Mouse (Mus musculus) testis, adult 2 months (tissue): ENCODE measurements around the gene Tnk2. TPM values are rescaled to one million over a fixed set of nuclear protein-coding genes. Genes with fewer than 3 reads are reported as not detected.

Experiments used
- H3K27ac ChIP-seq: fragments of 200-500 bp; 2 replicates; pipeline ENCODE4 v1.5.1; 2012; ENCODE audit warnings: low read depth, low read length; ENCODE audit not compliant: control insufficient read depth, insufficient read depth
- H3K27me3 ChIP-seq: fragments of 200-500 bp; 2 replicates; pipeline ENCODE4 v1.6.1; 2012; ENCODE audit warnings: mild to moderate bottlenecking, low read length, moderate library complexity; ENCODE audit not compliant: control insufficient read depth, insufficient read depth
- H3K36me3 ChIP-seq: fragments of 200-500 bp; 2 replicates; pipeline ENCODE4 v1.6.1; 2012; ENCODE audit warnings: mild to moderate bottlenecking, low read length; ENCODE audit not compliant: control insufficient read depth, insufficient read depth
- H3K4me1 ChIP-seq: fragments of 200-500 bp; 2 replicates; pipeline ENCODE4 v1.6.1; 2012; ENCODE audit warnings: low read length; ENCODE audit not compliant: control insufficient read depth, insufficient read depth
- H3K4me3 ChIP-seq: fragments of 200-500 bp; 2 replicates; pipeline ENCODE4 v1.5.1; 2012; ENCODE audit warnings: low read depth, mild to moderate bottlenecking, low read length, moderate library complexity, mixed read lengths; ENCODE audit not compliant: control insufficient read depth
- CTCF ChIP-seq: fragments of 200-500 bp; IDR thresholded peaks from 2 replicates; pipeline ENCODE4 v1.5.1; 2012; ENCODE audit warnings: low read depth, mild to moderate bottlenecking, inconsistent platforms, low read length, moderate library complexity; ENCODE audit not compliant: control insufficient read depth, insufficient read depth, insufficient replicate concordance
- POLR2A ChIP-seq: fragments of 200-500 bp; IDR thresholded peaks from 2 replicates; pipeline ENCODE4 v1.6.1; 2012; ENCODE audit warnings: low read depth, mild to moderate bottlenecking, inconsistent platforms, low read length, moderate library complexity; ENCODE audit not compliant: control insufficient read depth
- polyA plus RNA-seq: library from polyadenylated mRNA; depleted of rRNA; stranded (reverse); fragments of >200 nt; gene quantifications from 2 replicates; pipeline ENCODE4 v1.2.3, GENCODE M21; 2012

The Tnk2 gene
- polyA plus RNA-seq, 1 experiment = 21.4 TPM

DNA sequence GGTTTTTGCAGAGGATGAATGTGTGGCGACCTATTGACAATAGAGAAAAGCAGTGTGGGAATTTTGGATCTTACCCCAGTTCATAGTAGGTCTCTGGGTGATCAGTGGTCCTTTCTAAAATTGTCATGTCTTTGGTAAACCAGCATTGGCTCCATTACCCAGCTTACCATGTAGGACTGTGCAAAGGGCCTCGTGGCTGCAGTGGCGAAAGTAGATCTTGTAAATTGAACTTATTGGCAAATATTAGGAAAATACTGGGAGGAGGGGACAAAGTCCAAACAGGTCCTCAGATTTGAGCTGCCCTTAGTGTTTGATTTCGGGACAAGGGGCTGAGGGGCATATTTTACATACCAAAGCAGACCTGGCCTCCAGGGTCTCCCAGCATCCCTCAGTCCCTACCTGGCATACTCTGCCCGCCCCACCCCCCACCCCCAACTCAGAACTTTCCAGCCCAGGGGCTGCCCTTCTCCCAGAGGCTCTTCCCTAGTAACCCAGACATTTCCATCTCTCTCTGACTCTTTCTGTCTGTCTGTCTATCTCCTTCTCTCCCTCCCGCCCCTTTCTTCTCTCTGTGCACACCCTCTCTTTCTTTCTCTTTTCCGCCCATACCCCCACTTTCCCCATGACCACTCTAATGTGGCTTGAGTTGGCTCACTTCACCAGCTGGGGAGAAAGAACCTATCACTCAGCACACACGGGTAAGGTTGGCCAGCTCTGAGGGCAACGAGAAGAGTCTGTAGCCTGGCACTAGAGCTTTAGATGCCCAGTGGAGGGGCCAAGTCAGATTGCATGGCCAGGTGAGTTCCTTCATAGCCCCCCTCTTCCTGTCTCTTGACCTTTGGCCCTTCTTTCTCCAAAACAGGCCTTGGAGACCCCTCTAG lies 23.2 kb downstream of the Tnk2 start:
- no peaks in the 10 kb centered on the region for H3K27me3 ChIP-seq
- H3K4me3 ChIP-seq = no peak overlapping the region
- H3K4me1 ChIP-seq = peaks cover 2% of the 10 kb centered on the region
- H3K27ac ChIP-seq = no peak overlapping the region
- TF ChIP-seq POLR2A (no peak), CTCF (no peak)
- H3K36me3 ChIP-seq = no peaks in the 10 kb centered on the region

DNA sequence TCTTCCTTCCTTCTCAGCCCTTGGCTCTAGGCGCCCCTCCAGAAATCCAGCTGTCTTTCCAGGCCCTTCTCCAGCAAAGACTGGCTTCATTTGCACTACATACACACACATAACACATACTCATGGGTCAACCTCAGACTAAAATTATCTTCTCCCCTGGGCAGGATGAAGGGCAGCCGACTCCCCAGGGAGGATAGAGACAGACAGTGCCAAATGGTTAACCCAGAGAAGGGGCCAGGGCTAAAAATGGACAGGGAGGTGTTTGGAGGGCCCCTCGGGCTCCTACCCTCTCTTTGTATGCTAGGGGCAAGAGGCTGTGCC lies 23.8 kb downstream of the Tnk2 start:
- Histone ChIP-seq H3K27ac (no peak overlapping the region), H3K4me1 (peaks cover 2% of the 10 kb centered on the region), H3K36me3 (no peaks in the 10 kb centered on the region), H3K27me3 (no peaks in the 10 kb centered on the region), H3K4me3 (no peak overlapping the region)
- TF ChIP-seq POLR2A = no peak
- no peak for TF ChIP-seq CTCF

DNA sequence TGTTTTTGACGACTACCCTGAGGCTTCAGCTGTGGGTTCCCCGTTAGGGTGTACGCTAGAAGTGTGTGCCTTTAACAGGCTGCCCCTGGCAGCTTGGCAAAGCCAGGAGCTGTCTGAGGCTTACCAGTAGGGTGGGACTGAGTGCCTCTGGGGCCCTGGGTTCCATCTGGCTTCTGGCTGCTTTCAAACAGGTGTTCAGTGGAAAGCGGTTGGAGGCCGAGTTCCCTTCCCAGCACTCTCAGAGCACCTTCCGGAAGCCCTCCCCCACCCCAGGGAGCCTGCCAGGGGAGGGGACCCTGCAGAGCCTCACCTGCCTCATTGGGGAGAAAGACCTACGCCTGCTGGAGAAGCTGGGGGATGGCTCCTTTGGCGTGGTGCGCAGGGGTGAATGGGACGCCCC lies 24.4 kb downstream of the Tnk2 start:
- Histone ChIP-seq H3K36me3 (no peaks in the 10 kb centered on the region), H3K4me3 (no peak overlapping the region), H3K27me3 (no peaks in the 10 kb centered on the region), H3K27ac (no peak overlapping the region), H3K4me1 (peaks cover 2% of the 10 kb centered on the region)
- TF ChIP-seq POLR2A = no peak
- TF ChIP-seq CTCF = no peak

DNA sequence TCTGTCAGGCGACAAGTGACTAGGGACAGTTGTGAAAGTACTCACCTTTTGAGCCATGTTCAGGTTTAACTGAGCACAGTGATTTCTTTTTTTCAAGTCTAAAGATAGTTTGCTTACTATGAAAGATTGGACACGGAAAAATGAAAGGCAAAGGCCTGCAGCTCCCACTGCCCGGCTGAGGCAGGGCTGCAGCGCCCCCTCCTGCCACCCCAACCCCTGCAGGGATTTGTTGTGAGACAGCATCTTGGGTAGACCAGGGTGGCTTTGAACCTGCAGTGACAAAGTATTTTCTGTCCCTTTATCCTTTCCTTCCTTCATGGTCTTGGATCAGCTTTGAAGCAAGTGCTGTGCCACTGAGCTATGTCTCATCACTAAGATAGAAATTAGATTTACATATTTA lies 24.8 kb downstream of the Tnk2 start:
- Histone ChIP-seq H3K4me1 (peaks cover 2% of the 10 kb centered on the region), H3K36me3 (no peaks in the 10 kb centered on the region), H3K4me3 (no peak overlapping the region), H3K27ac (no peak overlapping the region), H3K27me3 (no peaks in the 10 kb centered on the region)
- TF ChIP-seq POLR2A (no peak), CTCF (no peak)

DNA sequence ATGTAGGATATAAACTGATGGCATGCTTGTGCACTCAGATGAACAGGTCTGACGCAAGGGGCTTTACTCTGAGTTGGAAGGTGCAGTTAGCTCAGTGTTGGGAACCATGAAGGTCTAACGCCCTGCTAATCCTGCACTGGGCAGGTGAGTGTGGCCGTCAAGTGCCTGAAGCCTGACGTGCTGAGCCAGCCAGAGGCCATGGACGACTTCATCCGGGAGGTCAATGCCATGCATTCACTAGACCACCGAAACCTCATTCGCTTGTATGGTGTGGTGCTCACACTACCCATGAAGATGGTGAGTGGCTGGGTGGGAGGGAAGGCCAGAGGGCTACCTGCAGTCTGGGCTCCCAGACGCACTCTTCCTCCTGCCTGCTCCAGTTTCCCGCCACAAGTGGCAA lies 25.6 kb downstream of the Tnk2 start:
- Histone ChIP-seq H3K36me3 (no peaks in the 10 kb centered on the region), H3K27ac (no peak overlapping the region), H3K4me1 (peaks cover 2% of the 10 kb centered on the region), H3K4me3 (no peak overlapping the region), H3K27me3 (no peaks in the 10 kb centered on the region)
- TF ChIP-seq CTCF (no peak), POLR2A (no peak)

DNA sequence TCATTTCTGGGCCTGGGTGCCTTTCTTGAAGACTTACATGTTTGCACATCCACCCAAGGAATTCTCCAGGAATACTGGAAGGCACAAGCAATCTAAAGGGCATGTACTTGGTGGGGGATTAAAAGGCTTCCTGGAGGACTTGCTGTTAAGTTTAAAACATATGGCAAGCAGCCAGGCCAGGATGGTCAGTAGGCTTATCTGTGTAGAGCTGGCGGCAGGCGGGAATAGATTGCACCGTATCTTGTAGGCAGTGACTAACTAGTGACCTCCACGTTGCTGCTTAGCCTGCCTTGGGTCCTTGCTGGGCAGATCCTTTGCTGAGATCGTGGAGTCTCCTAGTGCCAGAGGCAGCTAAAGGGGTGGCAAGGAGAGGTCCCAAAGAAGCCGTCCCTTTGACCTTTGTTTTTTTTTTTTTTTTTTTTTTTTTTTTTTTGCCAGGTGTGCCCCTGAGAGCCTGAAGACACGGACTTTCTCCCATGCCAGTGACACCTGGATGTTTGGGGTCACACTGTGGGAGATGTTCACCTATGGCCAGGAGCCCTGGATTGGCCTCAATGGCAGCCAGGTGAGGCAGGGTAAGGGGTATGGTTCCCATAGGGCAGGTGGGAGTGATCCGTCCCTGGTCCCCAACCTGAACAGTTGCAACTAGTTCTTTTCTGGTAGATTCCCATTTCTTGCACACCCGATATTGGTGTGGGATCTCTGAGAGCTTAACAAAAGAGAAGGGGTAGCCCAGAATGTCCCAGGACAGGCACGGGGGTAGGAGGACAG lies 26.9 kb downstream of the Tnk2 start:
- Histone ChIP-seq H3K36me3 (no peaks in the 10 kb centered on the region), H3K27ac (no peak overlapping the region)
- TF ChIP-seq POLR2A = no peak
- TF ChIP-seq CTCF = no peak

DNA sequence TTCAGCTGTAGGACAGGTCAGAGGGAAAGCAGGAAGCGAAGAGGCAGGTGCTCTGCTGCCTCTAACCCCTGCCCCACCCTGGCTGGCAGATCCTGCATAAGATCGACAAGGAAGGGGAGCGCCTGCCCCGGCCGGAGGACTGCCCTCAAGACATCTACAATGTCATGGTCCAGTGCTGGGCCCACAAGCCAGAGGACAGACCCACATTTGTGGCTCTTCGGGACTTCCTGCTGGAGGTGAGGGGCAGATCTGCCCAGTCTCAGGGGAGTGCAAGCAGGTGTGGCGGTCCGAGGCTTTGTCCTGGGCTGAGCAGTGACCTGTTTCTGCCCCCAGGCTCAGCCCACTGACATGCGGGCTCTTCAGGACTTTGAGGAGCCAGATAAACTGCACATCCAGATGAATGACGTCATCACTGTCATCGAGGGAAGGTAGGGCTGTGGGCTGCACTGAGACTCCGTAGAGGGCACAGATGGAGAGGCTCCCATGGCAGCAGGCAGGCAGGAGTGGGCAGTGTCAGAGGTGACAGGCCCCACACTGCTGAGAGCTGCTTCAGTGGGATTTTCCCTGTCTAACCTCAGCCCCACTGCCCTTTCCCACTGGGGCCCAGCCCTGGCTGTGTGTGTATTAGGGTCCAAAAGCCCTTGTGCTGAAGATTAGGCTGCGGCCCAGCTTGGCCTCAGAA lies 27.7 kb downstream of the Tnk2 start:
- H3K4me3 ChIP-seq = no peak overlapping the region
- H3K27ac ChIP-seq = no peak overlapping the region
- H3K4me1 ChIP-seq = peaks cover 2% of the 10 kb centered on the region
- TF ChIP-seq CTCF = no peak
- no peak for TF ChIP-seq POLR2A
- no peaks in the 10 kb centered on the region for H3K36me3 ChIP-seq
- no peaks in the 10 kb centered on the region for H3K27me3 ChIP-seq

More for the DNA sequence above, 26.9 kb downstream of the Tnk2 start:
- peaks cover 2% of the 10 kb centered on the region for H3K4me1 ChIP-seq
- H3K27me3 ChIP-seq = no peaks in the 10 kb centered on the region
- no peak overlapping the region for H3K4me3 ChIP-seq
